ENCODE assay signal across 13 mouse cellular contexts in the genomic region with DNA sequence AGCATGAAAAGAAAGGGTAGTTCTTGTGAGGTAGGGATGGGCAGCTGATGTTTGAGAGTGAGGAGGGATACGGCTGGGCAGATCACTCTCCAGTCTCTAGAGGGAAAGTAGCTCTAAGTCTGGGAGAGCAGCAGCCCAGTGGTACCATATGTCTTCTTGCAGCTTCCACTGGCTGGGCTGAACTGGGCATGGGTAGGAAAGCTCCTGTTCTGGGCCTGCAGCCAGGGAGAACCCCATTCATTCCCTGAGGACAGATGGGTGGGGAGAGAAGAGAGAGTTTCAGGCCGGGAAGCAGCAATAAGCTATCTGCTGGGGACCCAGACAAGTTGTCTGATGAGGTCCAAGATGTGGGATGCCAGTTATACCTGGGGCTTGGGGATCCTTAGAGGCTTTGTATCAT. TPM values are rescaled to one million over a fixed set of nuclear protein-coding genes. Genes with fewer than 3 reads are reported as not detected.
A peak's percentile ranks its signal among the peaks of the same experiment; 100 is the strongest.
DNase-seq lines count a peak whose midpoint lies in the region; ATAC-seq and TF ChIP-seq lines count a peak whose summit lies in the region.
"Had no signal": no experiment of that assay in that cellular context is flagged by ENCODE, and none has a peak within 500 bp of the region (broad histone marks: within the 10 kb centered on the region; RNA-seq: fewer than 3 reads in every experiment).

No protein-coding gene starts in this region.

- no peak for DNase-seq in forebrain, embryonic 11.5 days (ENCODE audit: low spot score)
- DNase-seq in midbrain, postnatal 0 days (ENCODE audit: low spot score) = peak; percentile 58
- DNase-seq in cerebellum, adult 18-20 months = peak; percentile 52 to 53
- no peak for DNase-seq in ovary, postnatal 10 days (ENCODE audit: low spot score)
- DNase-seq: gastrocnemius, postnatal 14 days; kidney, adult 18-20 months; lung, adult 2 months had no signal

- peaks cover 9% of the 10 kb centered on the region; the same call in 1 of the 2 replicates for H3K4me1 ChIP-seq in forebrain, embryonic 16.5 days (replicated peaks; ENCODE audit: control insufficient read depth, insufficient read depth, low read length)
- 0 out of 2 replicates have a peak, but pooled peaks cover 2% of the 10 kb centered on the region for H3K4me1 ChIP-seq in forebrain, embryonic 11.5 days (replicated peaks; ENCODE audit: control insufficient read depth, insufficient read depth, low read length)
- no peaks in the 10 kb centered on the region for H3K4me1 ChIP-seq in midbrain, postnatal 0 days (ENCODE audit: insufficient read depth, low read length)
- no peaks in the 10 kb centered on the region for H3K4me1 ChIP-seq in midbrain, embryonic 15.5 days
- H3K4me1 ChIP-seq in intestine, embryonic 15.5 days (replicated peaks) = peaks cover 4% of the 10 kb centered on the region; the same call in 1 of the 2 replicates

- TF ChIP-seq CTCF in midbrain, postnatal 0 days (IDR thresholded peaks at IDR 0.05) = no peak

- no peaks in the 10 kb centered on the region for H3K9me3 ChIP-seq in forebrain, embryonic 16.5 days (ENCODE audit: control insufficient read depth, low read length)
- H3K9me3 ChIP-seq in forebrain, embryonic 11.5 days (ENCODE audit: control insufficient read depth, low read length) = no peaks in the 10 kb centered on the region
- H3K9me3 ChIP-seq in midbrain, postnatal 0 days (ENCODE audit: low read length) = no peaks in the 10 kb centered on the region
- no peaks in the 10 kb centered on the region for H3K9me3 ChIP-seq in midbrain, embryonic 15.5 days
- no peaks in the 10 kb centered on the region for H3K9me3 ChIP-seq in intestine, embryonic 15.5 days
- H3K9me3 ChIP-seq: neural tube, embryonic 12.5 days had no signal

- peaks cover 32% of the 10 kb centered on the region; the same call in 1 of the 2 replicates for H3K79me2 ChIP-seq in macrophage (ENCODE audit: inconsistent target)

- WGBS in forebrain, embryonic 16.5 days = 49% methylated on average over 2 of the region's 2 CpGs
- 82% methylated on average over 2 of the region's 2 CpGs for WGBS in forebrain, embryonic 11.5 days
- WGBS in midbrain, postnatal 0 days = 68% methylated on average over 2 of the region's 2 CpGs
- WGBS in midbrain, embryonic 15.5 days = 65% methylated on average over 2 of the region's 2 CpGs
- WGBS in macrophage (ENCODE audit: missing documents) = 82% methylated on average over 2 of the region's 2 CpGs
- 77% methylated on average over 2 of the region's 2 CpGs for WGBS in intestine, embryonic 15.5 days

- no peak overlapping the region for H3K9ac ChIP-seq in forebrain, embryonic 16.5 days (replicated peaks; ENCODE audit: low read depth, low read length)
- H3K9ac ChIP-seq in forebrain, embryonic 11.5 days (ENCODE audit: low read length) = no peak overlapping the region
- no peak overlapping the region for H3K9ac ChIP-seq in midbrain, postnatal 0 days (replicated peaks; ENCODE audit: low read length, poor library complexity, severe bottlenecking)
- no peak overlapping the region for H3K9ac ChIP-seq in midbrain, embryonic 15.5 days
- no peak overlapping the region for H3K9ac ChIP-seq in intestine, embryonic 15.5 days
- H3K9ac ChIP-seq: neural tube, embryonic 12.5 days had no signal

- peak; percentile 73 for ATAC-seq in forebrain, embryonic 16.5 days
- no peak for ATAC-seq in forebrain, embryonic 11.5 days (replicated peaks; ENCODE audit: low FRiP score)
- ATAC-seq in midbrain, postnatal 0 days (ENCODE audit: low FRiP score) = no peak
- no peak for ATAC-seq in midbrain, embryonic 15.5 days (replicated peaks)
- no peak for ATAC-seq in intestine, embryonic 15.5 days

- H3K4me2 ChIP-seq in forebrain, embryonic 16.5 days (ENCODE audit: low read length) = no peak overlapping the region
- no peak overlapping the region for H3K4me2 ChIP-seq in forebrain, embryonic 11.5 days (ENCODE audit: low read depth, low read length, severe bottlenecking)
- no peak overlapping the region for H3K4me2 ChIP-seq in midbrain, postnatal 0 days (ENCODE audit: low read depth, low read length, poor library complexity, severe bottlenecking)
- no peak overlapping the region for H3K4me2 ChIP-seq in midbrain, embryonic 15.5 days
- H3K4me2 ChIP-seq in intestine, embryonic 15.5 days (replicated peaks) = no peak overlapping the region
- H3K4me2 ChIP-seq: neural tube, embryonic 12.5 days had no signal

- no peak overlapping the region for H3K4me3 ChIP-seq in forebrain, embryonic 16.5 days (replicated peaks; ENCODE audit: low read length)
- H3K4me3 ChIP-seq in forebrain, embryonic 11.5 days (ENCODE audit: low read depth, low read length) = no peak overlapping the region
- no peak overlapping the region for H3K4me3 ChIP-seq in midbrain, postnatal 0 days (ENCODE audit: low read depth, low read length)
- H3K4me3 ChIP-seq in midbrain, embryonic 15.5 days = no peak overlapping the region
- no peak overlapping the region for H3K4me3 ChIP-seq in macrophage (ENCODE audit: inconsistent target)
- no peak overlapping the region for H3K4me3 ChIP-seq in intestine, embryonic 15.5 days (replicated peaks)
- H3K4me3 ChIP-seq: neural tube, embryonic 12.5 days had no signal

- H3K27me3 ChIP-seq in forebrain, embryonic 16.5 days (replicated peaks; ENCODE audit: control insufficient read depth, insufficient read depth, low read length) = no peaks in the 10 kb centered on the region
- no peaks in the 10 kb centered on the region for H3K27me3 ChIP-seq in forebrain, embryonic 11.5 days (ENCODE audit: control insufficient read depth, insufficient read depth, low read length)
- no peaks in the 10 kb centered on the region for H3K27me3 ChIP-seq in midbrain, postnatal 0 days (ENCODE audit: insufficient read depth, low read length)
- H3K27me3 ChIP-seq in midbrain, embryonic 15.5 days (replicated peaks) = no peaks in the 10 kb centered on the region
- no peaks in the 10 kb centered on the region for H3K27me3 ChIP-seq in intestine, embryonic 15.5 days (replicated peaks)
- H3K27me3 ChIP-seq: neural tube, embryonic 12.5 days had no signal

- H3K27ac ChIP-seq in forebrain, embryonic 16.5 days (ENCODE audit: low read length) = no peak overlapping the region
- H3K27ac ChIP-seq in forebrain, embryonic 11.5 days (ENCODE audit: low read depth, low read length) = no peak overlapping the region
- H3K27ac ChIP-seq in midbrain, postnatal 0 days (ENCODE audit: low read depth, low read length) = no peak overlapping the region
- no peak overlapping the region for H3K27ac ChIP-seq in midbrain, embryonic 15.5 days
- peak overlapping the region; percentile 97 for H3K27ac ChIP-seq in macrophage
- H3K27ac ChIP-seq in intestine, embryonic 15.5 days = no peak overlapping the region
- H3K27ac ChIP-seq: neural tube, embryonic 12.5 days had no signal

- H3K36me3 ChIP-seq in forebrain, embryonic 16.5 days (ENCODE audit: control insufficient read depth, insufficient read depth) = no peaks in the 10 kb centered on the region
- H3K36me3 ChIP-seq in forebrain, embryonic 11.5 days (ENCODE audit: control insufficient read depth, insufficient read depth, low read length) = no peaks in the 10 kb centered on the region
- H3K36me3 ChIP-seq in midbrain, postnatal 0 days (ENCODE audit: insufficient read depth, low read length) = no peaks in the 10 kb centered on the region
- H3K36me3 ChIP-seq in midbrain, embryonic 15.5 days (replicated peaks) = no peaks in the 10 kb centered on the region
- H3K36me3 ChIP-seq in macrophage (ENCODE audit: inconsistent target) = peaks cover 37% of the 10 kb centered on the region
- no peaks in the 10 kb centered on the region for H3K36me3 ChIP-seq in intestine, embryonic 15.5 days
- H3K36me3 ChIP-seq: neural tube, embryonic 12.5 days had no signal

RNA-seq across cellular contexts. Expression of a gene that starts 23.4 kb away (rescaled TPM):
- 1.9 and 2.8 TPM in 2 replicates for polyA plus RNA-seq in forebrain, embryonic 16.5 days (2015; fragmentation: Nextera tagmentation; extraction: Ambion mirVana)
- polyA plus RNA-seq in forebrain, embryonic 11.5 days (2014; fragmentation: Nextera tagmentation; extraction: Ambion mirVana) = 0.96 and 1.2 TPM in 2 replicates
- 5.9 and 15.8 TPM in 2 replicates for total RNA-seq in midbrain, postnatal 0 days (2014; rRNA removed)
- polyA plus RNA-seq in midbrain, postnatal 0 days (2015; fragmentation: Nextera tagmentation; extraction: Ambion mirVana) = 3.4 and 3.7 TPM in 2 replicates
- 2.5 and 3.0 TPM in 2 replicates for polyA plus RNA-seq in midbrain, embryonic 15.5 days (2015; fragmentation: Nextera tagmentation; extraction: Ambion mirVana)
- total RNA-seq in macrophage (2018; cell fraction: chromatin; rRNA removed) = 100 to 1,000 TPM in 6 of 26 experiments, 10 to 100 TPM in 20; 10.8 to 164 (median 60.8) TPM
- total RNA-seq in macrophage (2018; cell fraction: cytosol; rRNA removed) = 100 to 1,000 TPM in 24 of 26 experiments, 10 to 100 TPM in 2; 90.4 to 273 (median 157) TPM
- 100 to 1,000 TPM in 24 of 26 experiments, 10 to 100 TPM in 2; 88.2 to 317 (median 168) TPM for total RNA-seq in macrophage (2018; cell fraction: nucleus; rRNA removed)
- 165 to 459 TPM (median 279 TPM) in 3 replicates for polyA plus RNA-seq in macrophage (2018)
- 7.2 and 9.0 TPM in 2 replicates for polyA plus RNA-seq in intestine, embryonic 15.5 days (2015; fragmentation: Nextera tagmentation; extraction: Ambion mirVana)

RNA-seq across cellular contexts. Expression of a gene that starts 29.4 kb away (rescaled TPM):
- polyA plus RNA-seq in forebrain, embryonic 16.5 days (2015; fragmentation: Nextera tagmentation; extraction: Ambion mirVana) = 5.2 and 5.7 TPM in 2 replicates
- polyA plus RNA-seq in forebrain, embryonic 11.5 days (2014; fragmentation: Nextera tagmentation; extraction: Ambion mirVana) = 1.7 and 4.2 TPM in 2 replicates
- total RNA-seq in midbrain, postnatal 0 days (2014; rRNA removed) = 0.93 and 1.9 TPM in 2 replicates
- polyA plus RNA-seq in midbrain, postnatal 0 days (2015; fragmentation: Nextera tagmentation; extraction: Ambion mirVana) = 6.9 and 12.5 TPM in 2 replicates
- polyA plus RNA-seq in midbrain, embryonic 15.5 days (2015; fragmentation: Nextera tagmentation; extraction: Ambion mirVana) = 8.9 and 11.0 TPM in 2 replicates
- total RNA-seq in macrophage (2018; cell fraction: chromatin; rRNA removed) = 1 to 10 TPM in 6 of 26 experiments, under 1 TPM in 2, not detected in 18; 0.81 to 7.0 (median 1.4) TPM
- under 1 TPM in 7 of 26 experiments, not detected in 19; 0.14 to 0.59 (median 0.29) TPM for total RNA-seq in macrophage (2018; cell fraction: cytosol; rRNA removed)
- total RNA-seq in macrophage (2018; cell fraction: nucleus; rRNA removed) = 10 to 100 TPM in 1 of 26 experiments, 1 to 10 TPM in 9, under 1 TPM in 1, not detected in 15; 0.88 to 10.1 (median 1.5) TPM
- not detected in 3 replicates for polyA plus RNA-seq in macrophage (2018)
- polyA plus RNA-seq in intestine, embryonic 15.5 days (2015; fragmentation: Nextera tagmentation; extraction: Ambion mirVana) = 0.28 TPM in 1 of 2 replicates, not detected in the other
- total RNA-seq: left cerebral cortex, postnatal 36 days had no signal

Comparison
In these comparisons a context has a peak if more than half of its experiments do, and no peak if none do; other contexts are left out.
1. DNase-seq: peak in midbrain, postnatal 0 days (single experiment) and cerebellum, adult 18-20 months (2 of 2); none in forebrain, embryonic 11.5 days (single experiment) and ovary, postnatal 10 days (single experiment).
2. RNA of a gene that starts 23.4 kb away (polyA plus RNA-seq): 165 to 459 TPM in macrophage; 7.2 to 9.0 TPM in intestine, embryonic 15.5 days, 3.4 to 3.7 TPM in midbrain, postnatal 0 days, 2.5 to 3.0 TPM in midbrain, embryonic 15.5 days, 1.9 to 2.8 TPM in forebrain, embryonic 16.5 days and 0.96 to 1.2 TPM in forebrain, embryonic 11.5 days; every median in the first group is over 10 times any median in the second.